Mouse (Mus musculus): ENCODE data around the gene Fnbp1. TPM values are rescaled to one million over a fixed set of nuclear protein-coding genes. Genes with fewer than 3 reads are reported as not detected.
A peak's percentile ranks its signal among the peaks of the same experiment; 100 is the strongest.

Fnbp1 gene
- polyA plus RNA-seq, 1 experiment from 2014 or later: 7.9 TPM

- H3K27ac ChIP-seq (ENCODE audit: low read depth, low read length): no peak overlapping the region
- H3K4me1 ChIP-seq (ENCODE audit: control insufficient read depth, insufficient read depth, low read length): no peaks in the 10 kb centered on the region
- DNase-seq (ENCODE audit: low spot score): no peak
- H3K4me3 ChIP-seq (ENCODE audit: low read depth, low read length): no peak overlapping the region
- no peak overlapping the region for H3K4me2 ChIP-seq (ENCODE audit: low read length)
- H3K36me3 ChIP-seq (ENCODE audit: control insufficient read depth, insufficient read depth, low read length): peaks cover 1% of the 10 kb centered on the region; the same call in 1 of the 2 replicates
- H3K9me3 ChIP-seq (replicated peaks; ENCODE audit: control insufficient read depth, low read length): no peaks in the 10 kb centered on the region
- no peak overlapping the region for H3K9ac ChIP-seq (ENCODE audit: low read length)
- WGBS: 96% methylated on average over 4 of the region's 4 CpGs
- no peak for ATAC-seq
- H3K27me3 ChIP-seq (replicated peaks; ENCODE audit: control insufficient read depth, insufficient read depth, low read length): no peaks in the 10 kb centered on the region
Measured at GRCm38 (mm10) chr2:30994853-30995252, 147.0 kb downstream of the Fnbp1 start.

- ATAC-seq: no peak
- H3K4me2 ChIP-seq (ENCODE audit: low read length): no peak overlapping the region
- H3K9ac ChIP-seq (ENCODE audit: low read length): no peak overlapping the region
- WGBS: 93% methylated on average over 9 of the region's 9 CpGs
- no peaks in the 10 kb centered on the region for H3K9me3 ChIP-seq (replicated peaks; ENCODE audit: control insufficient read depth, low read length)
- no peak overlapping the region for H3K4me3 ChIP-seq (ENCODE audit: low read depth, low read length)
- H3K4me1 ChIP-seq (ENCODE audit: control insufficient read depth, insufficient read depth, low read length): no peaks in the 10 kb centered on the region
- no peak for DNase-seq (ENCODE audit: low spot score)
- no peak overlapping the region for H3K27ac ChIP-seq (ENCODE audit: low read depth, low read length)
- no peaks in the 10 kb centered on the region for H3K36me3 ChIP-seq (ENCODE audit: control insufficient read depth, insufficient read depth, low read length)
- H3K27me3 ChIP-seq (replicated peaks; ENCODE audit: control insufficient read depth, insufficient read depth, low read length): no peaks in the 10 kb centered on the region
Measured at GRCm38 (mm10) chr2:30990221-30990620, 151.6 kb downstream of the Fnbp1 start.

- 26% methylated on average over 17 of the region's 17 CpGs for WGBS
- Histone ChIP-seq H3K27ac (ENCODE audit: low read depth, low read length) (no peak overlapping the region), H3K4me2 (ENCODE audit: low read length) (no peak overlapping the region), H3K36me3 (ENCODE audit: control insufficient read depth, insufficient read depth, low read length) (no peaks in the 10 kb centered on the region), H3K9ac (ENCODE audit: low read length) (no peak overlapping the region), H3K9me3 (replicated peaks; ENCODE audit: control insufficient read depth, low read length) (no peaks in the 10 kb centered on the region), H3K4me1 (ENCODE audit: control insufficient read depth, insufficient read depth, low read length) (peaks cover 7% of the 10 kb centered on the region; the same call in 1 of the 2 replicates), H3K4me3 (ENCODE audit: low read depth, low read length) (no peak overlapping the region), H3K27me3 (replicated peaks; ENCODE audit: control insufficient read depth, insufficient read depth, low read length) (no peaks in the 10 kb centered on the region)
- no peak for DNase-seq (ENCODE audit: low spot score)
- no peak for ATAC-seq
Measured at GRCm38 (mm10) chr2:30985111-30986020, 156.4 kb downstream of the Fnbp1 start.

GRCm38 (mm10) chr2:30983024-30983423 is 158.8 kb downstream of the Fnbp1 start:
- Histone ChIP-seq H3K4me3 (ENCODE audit: low read depth, low read length) (peak overlapping the region; percentile 54), H3K9ac (ENCODE audit: low read length) (peak overlapping the region; percentile 77; the same call in 1 of the 2 replicates), H3K4me2 (ENCODE audit: low read length) (peak overlapping the region; percentile 74), H3K9me3 (replicated peaks; ENCODE audit: control insufficient read depth, low read length) (no peaks in the 10 kb centered on the region), H3K27me3 (replicated peaks; ENCODE audit: control insufficient read depth, insufficient read depth, low read length) (no peaks in the 10 kb centered on the region), H3K27ac (ENCODE audit: low read depth, low read length) (no peak overlapping the region), H3K36me3 (ENCODE audit: control insufficient read depth, insufficient read depth, low read length) (peaks cover 19% of the 10 kb centered on the region), H3K4me1 (ENCODE audit: control insufficient read depth, insufficient read depth, low read length) (peaks cover 7% of the 10 kb centered on the region; the same call in 1 of the 2 replicates)
- ATAC-seq (no peak), DNase-seq (ENCODE audit: low spot score) (peak; percentile 19)
- WGBS: 44% methylated on average over 7 of the region's 7 CpGs

GRCm38 (mm10) chr2:30981790-30982513 is 159.9 kb downstream of the Fnbp1 start, which contains the start of the genes BC005624 and Usp20:
Gene BC005624 (minus strand): TSS chr2:30982201.
Gene Usp20 (plus strand): TSS chr2:30982279.
- Histone ChIP-seq H3K4me1 (ENCODE audit: control insufficient read depth, insufficient read depth, low read length) (peaks cover 7% of the 10 kb centered on the region; the same call in 1 of the 2 replicates), H3K27ac (ENCODE audit: low read depth, low read length) (peak within 1 kb of the TSS; percentile 60; the same call in 1 of the 2 replicates), H3K4me2 (ENCODE audit: low read length) (peak within 1 kb of the TSS; percentile 74), H3K9ac (ENCODE audit: low read length) (peak within 1 kb of the TSS; percentile 77), H3K36me3 (ENCODE audit: control insufficient read depth, insufficient read depth, low read length) (peaks cover 30% of the 10 kb centered on the region), H3K9me3 (replicated peaks; ENCODE audit: control insufficient read depth, low read length) (no peaks in the 10 kb centered on the region), H3K4me3 (ENCODE audit: low read depth, low read length) (peak within 1 kb of the TSS; percentile 54), H3K27me3 (replicated peaks; ENCODE audit: control insufficient read depth, insufficient read depth, low read length) (no peaks in the 10 kb centered on the region)
- WGBS: under 1% methylated on average over 66 of the region's 66 CpGs
- ATAC-seq (peak; percentile 98), DNase-seq (ENCODE audit: low spot score) (peak; percentile 100)

Other genes starting within 250 kb of the Fnbp1 start
- 2.6 and 3.3 TPM in 2 replicates for gene Ptges, start 212.1 kb downstream of the Fnbp1 start, polyA plus RNA-seq (2014; fragmentation: Nextera tagmentation; extraction: Ambion mirVana)
- 24.9 and 25.2 TPM in 2 replicates for gene Tor1b, start 189.0 kb downstream of the Fnbp1 start, polyA plus RNA-seq (2014; fragmentation: Nextera tagmentation; extraction: Ambion mirVana)
- 91.6 and 95.4 TPM in 2 replicates for gene Tor1a, start 174.1 kb downstream of the Fnbp1 start, polyA plus RNA-seq (2014; fragmentation: Nextera tagmentation; extraction: Ambion mirVana)
- 60.1 and 67.6 TPM in 2 replicates for gene BC005624, start 159.8 kb downstream of the Fnbp1 start, polyA plus RNA-seq (2014; fragmentation: Nextera tagmentation; extraction: Ambion mirVana)
- gene Usp20, start 159.7 kb downstream of the Fnbp1 start, polyA plus RNA-seq (2014; fragmentation: Nextera tagmentation; extraction: Ambion mirVana): 18.7 and 27.1 TPM in 2 replicates
- 26.8 and 28.3 TPM in 2 replicates for gene Gpr107, start 10.3 kb upstream of the Fnbp1 start, polyA plus RNA-seq (2014; fragmentation: Nextera tagmentation; extraction: Ambion mirVana)
- 95.2 and 109 TPM in 2 replicates for gene Ncs1, start 103.8 kb upstream of the Fnbp1 start, polyA plus RNA-seq (2014; fragmentation: Nextera tagmentation; extraction: Ambion mirVana)
- 0.17 and 0.27 TPM in 2 replicates for gene Hmcn2, start 172.4 kb upstream of the Fnbp1 start, polyA plus RNA-seq (2014; fragmentation: Nextera tagmentation; extraction: Ambion mirVana)

All from forebrain, embryonic 14.5 days (tissue).